Mouse (Mus musculus) brain, embryonic 14.5 days (tissue): ENCODE results near the gene Togaram2.

Experiments
- CTCF ChIP-seq: fragments of 200-500 bp; IDR thresholded peaks from 2 replicates; pipeline ENCODE4 v1.5.1; 2012; ENCODE audit warnings: inconsistent platforms, mild to moderate bottlenecking, moderate library complexity, borderline replicate concordance; ENCODE audit not compliant: insufficient read depth, insufficient read length; ENCODE audit errors: extremely low read depth
- POLR2A ChIP-seq: fragments of 200-500 bp; IDR thresholded peaks from 2 replicates; pipeline ENCODE4 v1.6.1; 2012; ENCODE audit warnings: mild to moderate bottlenecking, inconsistent platforms, borderline replicate concordance; ENCODE audit not compliant: poor library complexity, insufficient read depth, insufficient read length, severe bottlenecking; ENCODE audit errors: extremely low read depth

DNA sequence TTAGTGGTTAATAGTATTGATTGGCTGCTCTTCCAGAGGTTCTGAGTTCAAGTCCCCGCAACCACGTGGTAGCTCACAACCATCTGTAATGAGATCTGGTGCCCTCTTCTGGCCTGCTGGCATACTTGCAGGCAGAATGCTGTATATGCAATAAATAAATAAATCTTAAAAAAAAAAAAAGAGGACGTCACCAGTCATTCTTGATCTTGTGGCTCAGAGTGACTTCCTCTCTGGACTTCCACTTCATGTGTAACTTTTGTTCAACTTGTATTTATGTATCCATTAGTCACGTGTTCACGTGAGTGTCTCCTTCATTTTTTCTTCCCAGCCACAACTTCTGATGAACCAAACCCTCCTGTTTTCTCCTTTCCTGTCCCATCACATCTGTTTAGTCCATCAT lies 3.5 kb upstream of the Togaram2 start:
- TF ChIP-seq CTCF (no peak), POLR2A (no peak)
